Mouse (Mus musculus) left cerebral cortex, adult 18-20 months (tissue): ENCODE measurements around the gene Gjb1. TPM values are rescaled to one million over a fixed set of nuclear protein-coding genes. Genes with fewer than 3 reads are reported as not detected.
A peak's percentile ranks its signal among the peaks of the same experiment; 100 is the strongest.

Experiments
- DNase-seq, 2 experiments: peaks; one replicate each; pipeline ENCODE4 v3.0.0; 2021 to 2022; ENCODE audit warnings: low spot score in 2 of 2, mixed read lengths in 1 of 2
- total RNA-seq, 2 experiments: library from RNA; stranded (reverse); gene quantifications; 2 replicates each; pipeline ENCODE4 v1.2.3; 2021

Gene Gjb1
- total RNA-seq, 2 experiments from 2014 or later = 8.9 to 9.8 TPM

DNA sequence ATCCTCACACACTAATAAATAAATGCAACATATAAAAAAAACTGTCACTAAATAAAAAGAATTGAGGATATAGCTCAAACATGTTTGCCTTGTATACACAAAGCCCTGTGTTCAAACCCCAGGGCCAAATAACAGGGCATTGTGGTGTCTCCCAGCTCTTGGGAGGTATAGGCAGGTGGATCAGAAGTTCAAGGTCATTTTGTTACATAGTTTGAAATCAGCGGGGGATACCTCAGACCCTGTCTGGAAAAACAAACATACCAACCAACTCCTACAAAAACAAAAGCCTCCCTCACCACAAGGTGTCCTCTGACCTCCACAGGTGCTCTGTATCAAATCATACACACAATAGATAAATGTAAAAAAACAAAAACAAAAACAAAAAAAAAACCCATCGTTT lies 18.2 kb downstream of the Gjb1 start:
- no peak for DNase-seq

DNA sequence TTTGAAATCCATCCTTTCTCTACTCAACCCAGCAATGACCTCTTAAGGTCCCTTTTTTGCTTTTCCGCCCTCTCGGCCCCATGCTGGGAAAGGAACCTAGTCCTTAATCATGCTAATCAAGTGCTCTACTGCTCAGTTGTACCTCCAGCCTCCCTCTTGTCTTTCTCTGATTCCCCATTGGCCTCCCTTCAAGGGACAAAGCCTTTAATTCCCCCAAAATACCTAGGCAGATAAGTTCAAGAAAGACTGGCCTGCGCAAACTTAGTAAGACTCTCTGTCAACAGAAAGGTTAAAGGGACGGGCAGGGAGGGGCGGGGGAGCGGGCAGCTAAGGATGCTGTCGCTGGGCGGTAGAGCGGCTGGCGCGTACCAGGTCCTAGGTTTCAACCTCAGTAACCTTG lies 20.3 kb downstream of the Gjb1 start:
- DNase-seq = no peak

DNA sequence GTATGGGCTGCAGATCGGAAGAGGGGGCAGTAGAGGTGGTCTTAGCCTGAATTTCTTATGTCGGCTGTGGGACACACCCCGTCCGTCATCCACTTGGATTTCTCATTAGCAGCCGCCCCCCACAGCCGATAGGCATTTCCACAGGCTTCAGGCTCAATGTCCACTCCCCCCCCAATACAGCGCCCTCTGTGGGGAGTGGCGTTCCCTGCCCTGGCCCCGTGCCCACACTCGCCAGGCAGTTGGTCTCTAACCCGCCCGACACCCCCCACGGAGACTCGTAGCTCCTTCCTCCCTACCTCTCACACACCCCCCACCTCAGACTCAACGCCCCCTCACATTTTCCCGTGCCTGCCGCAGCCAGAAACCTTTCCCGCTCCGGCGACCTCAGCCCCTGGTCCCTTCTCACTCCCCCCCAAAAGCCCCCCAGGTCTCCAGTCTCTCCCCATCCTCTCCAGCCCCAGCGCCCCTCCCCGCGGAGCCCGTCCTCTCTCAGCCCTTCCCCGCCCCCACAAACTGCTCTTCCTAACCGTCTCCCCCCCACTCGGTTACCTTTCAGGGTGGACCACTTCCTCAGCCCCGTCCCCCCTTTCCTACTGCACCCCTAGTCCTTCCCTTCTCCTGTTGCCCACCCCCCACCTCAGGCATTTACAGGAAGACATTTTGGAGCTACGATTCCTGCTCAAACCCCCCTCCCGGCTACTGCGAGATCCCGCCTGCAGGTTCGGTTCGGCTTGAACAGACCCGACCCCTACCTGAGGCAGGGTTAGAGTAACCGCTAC lies 43.0 kb downstream of the Gjb1 start:
- DNase-seq = peak; percentile 22 to 35

- peak; percentile 67 to 84 for DNase-seq
Measured at GRCm38 (mm10) chrX:101419725-101420699, 43.8 kb downstream of the Gjb1 start.

DNA sequence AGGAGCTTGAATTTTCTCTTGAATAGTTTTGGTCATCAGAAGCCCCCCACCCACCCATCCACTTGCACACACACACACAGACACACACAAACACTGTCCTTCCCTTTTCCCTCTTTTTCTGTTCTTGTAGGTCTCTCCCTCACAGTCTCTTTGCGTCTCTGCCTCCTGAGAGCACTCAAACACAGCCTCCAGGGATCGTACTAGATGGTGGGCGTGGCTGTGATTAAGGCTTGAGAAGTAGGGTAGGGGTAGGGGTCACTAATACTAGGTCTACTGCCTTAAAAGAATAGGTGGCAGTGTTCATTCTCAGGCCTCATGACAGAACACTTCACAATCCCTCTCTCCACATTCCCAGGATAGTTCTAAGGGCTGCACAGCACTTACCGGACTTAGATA lies 44.5 kb downstream of the Gjb1 start, which contains the start of gene Zmym3:
TSS of gene Zmym3 (minus strand) at position 150 of the 396 bp plus-strand sequence.
- no peak for DNase-seq

- DNase-seq = no peak
Measured at GRCm38 (mm10) chrX:101423462-101423861, 47.3 kb downstream of the Gjb1 start.

DNA sequence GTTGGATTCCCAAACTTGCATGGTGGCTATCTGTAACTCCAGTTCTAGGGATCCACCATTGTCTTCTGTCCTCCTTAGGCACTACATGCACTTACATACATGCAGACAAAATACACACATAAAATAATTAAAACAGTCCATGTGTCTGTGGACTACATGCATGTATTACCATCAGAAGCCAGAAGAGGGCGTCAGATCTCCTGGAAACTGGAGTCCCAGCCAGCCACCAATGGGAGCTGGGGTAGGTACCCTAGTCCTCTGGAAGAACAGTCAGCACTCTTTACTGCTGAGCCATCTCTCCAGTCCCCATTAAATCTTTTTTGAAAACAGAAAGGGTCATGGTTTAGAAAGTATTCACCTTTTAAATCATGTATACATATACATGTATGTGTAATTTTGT lies 51.6 kb downstream of the Gjb1 start:
- DNase-seq = no peak

GRCm38 (mm10) chrX:101428785-101429141 lies 52.6 kb downstream of the Gjb1 start:
- DNase-seq = peak in 1 of 2 experiments; percentile 5

DNA sequence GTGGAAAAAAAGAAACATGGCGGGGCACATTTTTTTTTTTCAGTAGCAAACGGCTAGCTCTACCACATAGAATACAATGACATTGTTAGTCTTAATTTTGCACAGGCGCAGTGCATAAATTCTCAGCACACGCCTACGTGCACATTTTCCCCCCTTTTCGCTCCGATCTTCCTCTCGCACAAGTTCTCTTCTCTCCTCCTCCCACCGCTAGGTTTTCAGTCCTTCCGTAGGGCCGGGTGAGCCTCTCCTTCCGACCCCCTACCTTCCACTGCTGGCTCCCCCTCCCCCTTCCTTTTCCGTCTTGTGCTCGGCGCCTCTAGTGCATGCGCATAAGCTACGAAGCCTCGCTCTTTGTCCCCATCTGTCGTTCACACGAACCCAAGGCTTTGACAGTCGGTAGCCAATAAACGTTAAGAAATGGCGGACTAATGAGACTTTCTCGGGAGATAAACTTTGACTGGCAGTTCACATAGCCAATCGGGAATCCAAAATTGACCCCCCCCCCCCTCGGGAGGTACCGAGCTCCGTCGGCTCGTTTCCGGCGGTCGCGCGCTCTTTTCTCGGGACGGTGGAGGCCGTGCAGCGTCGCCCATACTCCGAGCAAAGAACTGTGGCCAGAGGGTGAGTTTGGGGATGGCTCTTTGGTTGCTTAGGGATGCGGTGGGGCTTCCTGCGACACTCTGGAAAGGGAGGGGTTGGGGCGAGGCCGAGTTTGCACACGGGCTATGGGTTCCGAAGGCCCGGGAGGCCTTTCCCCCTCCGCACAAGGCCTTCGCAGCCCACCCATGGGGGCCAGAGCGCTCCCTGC lies 53.2 kb downstream of the Gjb1 start, which contains the start of gene Nono:
TSS of gene Nono (plus strand) at position 177 of the 808 bp plus-strand sequence.
- DNase-seq = peak; percentile 69 to 75

GRCm38 (mm10) chrX:101429976-101430375 lies 53.8 kb downstream of the Gjb1 start:
- no peak for DNase-seq

Other genes starting within 250 kb of the Gjb1 start
- gene Snx12, start 153.8 kb upstream of the Gjb1 start, total RNA-seq = 10 to 100 TPM; 75.7 to 80.7 TPM
- gene Foxo4, start 121.8 kb upstream of the Gjb1 start, total RNA-seq = 10 to 100 TPM; 16.1 to 19.1 TPM
- gene Gm614, start 112.4 kb upstream of the Gjb1 start, total RNA-seq = not detected
- gene Il2rg, start 108.1 kb upstream of the Gjb1 start, total RNA-seq = 1 to 10 TPM in 1 of 2 experiments, under 1 TPM in 1; 0.86 to 1.3 TPM
- not detected for gene Gm20489, start 107.4 kb upstream of the Gjb1 start, total RNA-seq
- gene Med12, start 102.3 kb upstream of the Gjb1 start, total RNA-seq = 10 to 100 TPM; 20.5 to 22.3 TPM
- gene Nlgn3, start 77.2 kb upstream of the Gjb1 start, total RNA-seq = 100 to 1,000 TPM; 144 to 152 TPM
- 100 to 1,000 TPM; 132 to 140 TPM for gene Zmym3, start 44.5 kb downstream of the Gjb1 start, total RNA-seq
- 100 to 1,000 TPM; 113 to 121 TPM for gene Nono, start 52.9 kb downstream of the Gjb1 start, total RNA-seq
- 1 to 10 TPM in 1 of 2 experiments, under 1 TPM in 1; 0.47 to 1.1 TPM for gene Itgb1bp2, start 72.7 kb downstream of the Gjb1 start, total RNA-seq
- gene Taf1, start 156.4 kb downstream of the Gjb1 start, total RNA-seq = 10 to 100 TPM; 48.8 to 49.9 TPM